Mouse (Mus musculus): ENCODE measurements around the gene Ttbk2.

GRCm38 (mm10) chr2:120710948-120711347, 139.5 kb downstream of the Ttbk2 start:
- no peak for TF ChIP-seq CTCF (IDR thresholded peaks at IDR 0.05; ENCODE audit: low read depth)
- TF ChIP-seq EP300 (optimal IDR thresholded peaks at IDR 0.05) = no peak
